Mouse (Mus musculus): ENCODE data around the gene Gm17606.

Gene Gm17606

GRCm38 (mm10) chr14:54653496-54653895, 12.7 kb downstream of the Gm17606 start:
- in situ Hi-C loops (cut with MboI, MseI) = no loop called here

- in situ Hi-C loops (cut with MboI, MseI) = no loop called here
These were observed 19.3 kb downstream of the Gm17606 start for GRCm38 (mm10) chr14:54660009-54660408.

GRCm38 (mm10) chr14:54664477-54665222, 23.9 kb downstream of the Gm17606 start:
- in situ Hi-C loops (cut with MboI, MseI) = no loop called here

GRCm38 (mm10) chr14:54669381-54669780, 28.6 kb downstream of the Gm17606 start:
- in situ Hi-C loops (cut with MboI, MseI) = no loop called here

- in situ Hi-C loops (cut with MboI, MseI) = no loop called here
These were observed 33.6 kb downstream of the Gm17606 start for GRCm38 (mm10) chr14:54674317-54674716.

GRCm38 (mm10) chr14:54676290-54676689, 35.5 kb downstream of the Gm17606 start:
- in situ Hi-C loops (cut with MboI, MseI) = no loop called here

- in situ Hi-C loops (cut with MboI, MseI) = no loop called here
These were observed 38.0 kb downstream of the Gm17606 start for GRCm38 (mm10) chr14:54678657-54679304.

GRCm38 (mm10) chr14:54682396-54682795, 41.6 kb downstream of the Gm17606 start:
- in situ Hi-C loops (cut with MboI, MseI) = loop anchor here in 1 of 2 experiments (5.0 kb wide), 1 partner anchor 35 kb away; no protein-coding TSS in a partner anchor

GRCm38 (mm10) chr14:54685471-54685870, 44.7 kb downstream of the Gm17606 start:
- in situ Hi-C loops (cut with MboI, MseI) = no loop called here

GRCm38 (mm10) chr14:54686063-54686521, 45.3 kb downstream of the Gm17606 start, which contains the start of gene 1700123O20Rik:
Gene 1700123O20Rik (plus strand): TSS chr14:54686216.
- in situ Hi-C loops (cut with MboI, MseI) = no loop called here

GRCm38 (mm10) chr14:54686522-54687143, 45.9 kb downstream of the Gm17606 start, which contains the start of gene Acin1:
Gene Acin1 (minus strand): TSS chr14:54686931.
- in situ Hi-C loops (cut with MboI, MseI) = no loop called here

GRCm38 (mm10) chr14:54687251-54687650, 46.5 kb downstream of the Gm17606 start:
- in situ Hi-C loops (cut with MboI, MseI) = no loop called here

GRCm38 (mm10) chr14:54695042-54695441, 54.3 kb downstream of the Gm17606 start:
- in situ Hi-C loops (cut with MboI, MseI) = no loop called here

GRCm38 (mm10) chr14:54696752-54697151, 56.0 kb downstream of the Gm17606 start:
- in situ Hi-C loops (cut with MboI, MseI) = no loop called here

Data from T-helper 17 cell (primary cell).